Mouse (Mus musculus): ENCODE results near the gene Fcgr4. TPM values are rescaled to one million over a fixed set of nuclear protein-coding genes. Genes with fewer than 3 reads are reported as not detected.
"Not testable (repeated sequence)": the region's sequence is repeated elsewhere in the genome, so short reads cannot be mapped to it uniquely, and the experiment has no call there.

Gene Fcgr4
- polyA plus RNA-seq, 1 experiment from 2014 or later, result 0.81 TPM

GRCm38 (mm10) chr1:170981679-170982078, 37.0 kb upstream of the Fcgr4 start:
- 73% methylated on average over 1 of the region's 1 CpGs for WGBS
- not testable (repeated sequence) for H3K4me2 ChIP-seq (ENCODE audit: low read depth, low read length); H3K4me1 ChIP-seq (ENCODE audit: control insufficient read depth, insufficient read depth, low read length); DNase-seq (ENCODE audit: low spot score); H3K9me3 ChIP-seq (ENCODE audit: control insufficient read depth, low read length); ATAC-seq (ENCODE audit: low read depth); H3K36me3 ChIP-seq (ENCODE audit: control insufficient read depth, insufficient read depth, low read length); H3K4me3 ChIP-seq (ENCODE audit: low read depth, low read length); H3K27ac ChIP-seq (replicated peaks; ENCODE audit: low read depth, low read length); H3K27me3 ChIP-seq (replicated peaks; ENCODE audit: control insufficient read depth, insufficient read depth, low read length); H3K9ac ChIP-seq (ENCODE audit: low read depth, low read length)

- Histone ChIP-seq H3K36me3 (ENCODE audit: control insufficient read depth, insufficient read depth, low read length) (no peaks in the 10 kb centered on the region), H3K4me3 (ENCODE audit: low read depth, low read length) (no peak overlapping the region), H3K27ac (replicated peaks; ENCODE audit: low read depth, low read length) (no peak overlapping the region), H3K9me3 (ENCODE audit: control insufficient read depth, low read length) (no peaks in the 10 kb centered on the region), H3K27me3 (replicated peaks; ENCODE audit: control insufficient read depth, insufficient read depth, low read length) (no peaks in the 10 kb centered on the region), H3K9ac (ENCODE audit: low read depth, low read length) (no peak overlapping the region), H3K4me1 (ENCODE audit: control insufficient read depth, insufficient read depth, low read length) (no peaks in the 10 kb centered on the region), H3K4me2 (ENCODE audit: low read depth, low read length) (no peak overlapping the region)
- WGBS, result 72% methylated on average over 2 of the region's 2 CpGs
- ATAC-seq (ENCODE audit: low read depth), result no peak
- DNase-seq (ENCODE audit: low spot score), result no peak
Observed at GRCm38 (mm10) chr1:170982301-170982700, 36.4 kb upstream of the Fcgr4 start.

- 70% methylated on average over 4 of the region's 4 CpGs for WGBS
- ATAC-seq (ENCODE audit: low read depth) (no peak), DNase-seq (ENCODE audit: low spot score) (no peak)
- H3K27ac ChIP-seq (replicated peaks; ENCODE audit: low read depth, low read length), result no peak overlapping the region
- H3K4me1 ChIP-seq (ENCODE audit: control insufficient read depth, insufficient read depth, low read length), result no peaks in the 10 kb centered on the region
- no peaks in the 10 kb centered on the region for H3K27me3 ChIP-seq (replicated peaks; ENCODE audit: control insufficient read depth, insufficient read depth, low read length)
- no peak overlapping the region for H3K9ac ChIP-seq (ENCODE audit: low read depth, low read length)
- H3K4me3 ChIP-seq (ENCODE audit: low read depth, low read length), result no peak overlapping the region
- no peaks in the 10 kb centered on the region for H3K36me3 ChIP-seq (ENCODE audit: control insufficient read depth, insufficient read depth, low read length)
- H3K4me2 ChIP-seq (ENCODE audit: low read depth, low read length), result no peak overlapping the region
- no peaks in the 10 kb centered on the region for H3K9me3 ChIP-seq (ENCODE audit: control insufficient read depth, low read length)
Observed at GRCm38 (mm10) chr1:170983066-170983465, 35.7 kb upstream of the Fcgr4 start.

- ATAC-seq (ENCODE audit: low read depth) (no peak), DNase-seq (ENCODE audit: low spot score) (no peak)
- WGBS, result 81% methylated on average over 3 of the region's 3 CpGs
- H3K9me3 ChIP-seq (ENCODE audit: control insufficient read depth, low read length), result no peaks in the 10 kb centered on the region
- H3K4me1 ChIP-seq (ENCODE audit: control insufficient read depth, insufficient read depth, low read length), result no peaks in the 10 kb centered on the region
- H3K4me2 ChIP-seq (ENCODE audit: low read depth, low read length), result no peak overlapping the region
- H3K27me3 ChIP-seq (replicated peaks; ENCODE audit: control insufficient read depth, insufficient read depth, low read length), result no peaks in the 10 kb centered on the region
- no peak overlapping the region for H3K4me3 ChIP-seq (ENCODE audit: low read depth, low read length)
- H3K9ac ChIP-seq (ENCODE audit: low read depth, low read length), result no peak overlapping the region
- no peaks in the 10 kb centered on the region for H3K36me3 ChIP-seq (ENCODE audit: control insufficient read depth, insufficient read depth, low read length)
- H3K27ac ChIP-seq (replicated peaks; ENCODE audit: low read depth, low read length), result no peak overlapping the region
Observed at GRCm38 (mm10) chr1:170985092-170985491, 33.6 kb upstream of the Fcgr4 start.

- no peak for DNase-seq (ENCODE audit: low spot score)
- H3K4me3 ChIP-seq (ENCODE audit: low read depth, low read length), result no peak overlapping the region
- H3K4me2 ChIP-seq (ENCODE audit: low read depth, low read length), result no peak overlapping the region
- H3K9me3 ChIP-seq (ENCODE audit: control insufficient read depth, low read length), result no peaks in the 10 kb centered on the region
- H3K36me3 ChIP-seq (ENCODE audit: control insufficient read depth, insufficient read depth, low read length), result no peaks in the 10 kb centered on the region
- WGBS, result 78% methylated on average over 5 of the region's 5 CpGs
- ATAC-seq (ENCODE audit: low read depth), result no peak
- H3K4me1 ChIP-seq (ENCODE audit: control insufficient read depth, insufficient read depth, low read length), result no peaks in the 10 kb centered on the region
- H3K27ac ChIP-seq (replicated peaks; ENCODE audit: low read depth, low read length), result no peak overlapping the region
- H3K27me3 ChIP-seq (replicated peaks; ENCODE audit: control insufficient read depth, insufficient read depth, low read length), result no peaks in the 10 kb centered on the region
- H3K9ac ChIP-seq (ENCODE audit: low read depth, low read length), result no peak overlapping the region
Observed at GRCm38 (mm10) chr1:170985861-170986260, 32.9 kb upstream of the Fcgr4 start.

GRCm38 (mm10) chr1:170989656-170990055, 29.1 kb upstream of the Fcgr4 start:
- 72% methylated on average over 9 of the region's 9 CpGs for WGBS
- DNase-seq (ENCODE audit: low spot score), result no peak
- no peaks in the 10 kb centered on the region for H3K27me3 ChIP-seq (replicated peaks; ENCODE audit: control insufficient read depth, insufficient read depth, low read length)
- no peaks in the 10 kb centered on the region for H3K36me3 ChIP-seq (ENCODE audit: control insufficient read depth, insufficient read depth, low read length)
- no peaks in the 10 kb centered on the region for H3K9me3 ChIP-seq (ENCODE audit: control insufficient read depth, low read length)
- no peak overlapping the region for H3K9ac ChIP-seq (ENCODE audit: low read depth, low read length)
- no peak overlapping the region for H3K4me3 ChIP-seq (ENCODE audit: low read depth, low read length)
- H3K4me1 ChIP-seq (ENCODE audit: control insufficient read depth, insufficient read depth, low read length), result no peaks in the 10 kb centered on the region
- no peak for ATAC-seq (ENCODE audit: low read depth)
- no peak overlapping the region for H3K4me2 ChIP-seq (ENCODE audit: low read depth, low read length)
- no peak overlapping the region for H3K27ac ChIP-seq (replicated peaks; ENCODE audit: low read depth, low read length)

GRCm38 (mm10) chr1:170992550-170992949, 26.2 kb upstream of the Fcgr4 start:
- no peak for ATAC-seq (ENCODE audit: low read depth)
- DNase-seq (ENCODE audit: low spot score), result peak; percentile 29
- H3K4me2 ChIP-seq (ENCODE audit: low read depth, low read length), result no peak overlapping the region
- H3K4me1 ChIP-seq (ENCODE audit: control insufficient read depth, insufficient read depth, low read length), result no peaks in the 10 kb centered on the region
- H3K36me3 ChIP-seq (ENCODE audit: control insufficient read depth, insufficient read depth, low read length), result no peaks in the 10 kb centered on the region
- no peaks in the 10 kb centered on the region for H3K9me3 ChIP-seq (ENCODE audit: control insufficient read depth, low read length)
- no peak overlapping the region for H3K4me3 ChIP-seq (ENCODE audit: low read depth, low read length)
- no peaks in the 10 kb centered on the region for H3K27me3 ChIP-seq (replicated peaks; ENCODE audit: control insufficient read depth, insufficient read depth, low read length)
- no peak overlapping the region for H3K9ac ChIP-seq (ENCODE audit: low read depth, low read length)
- 52% methylated on average over 5 of the region's 5 CpGs for WGBS
- no peak overlapping the region for H3K27ac ChIP-seq (replicated peaks; ENCODE audit: low read depth, low read length)

- no peak overlapping the region for H3K9ac ChIP-seq (ENCODE audit: low read depth, low read length)
- H3K27me3 ChIP-seq (replicated peaks; ENCODE audit: control insufficient read depth, insufficient read depth, low read length), result no peaks in the 10 kb centered on the region
- no peak overlapping the region for H3K4me3 ChIP-seq (ENCODE audit: low read depth, low read length)
- H3K27ac ChIP-seq (replicated peaks; ENCODE audit: low read depth, low read length), result no peak overlapping the region
- 76% methylated on average over 3 of the region's 3 CpGs for WGBS
- H3K4me2 ChIP-seq (ENCODE audit: low read depth, low read length), result no peak overlapping the region
- no peaks in the 10 kb centered on the region for H3K36me3 ChIP-seq (ENCODE audit: control insufficient read depth, insufficient read depth, low read length)
- DNase-seq (ENCODE audit: low spot score) (no peak), ATAC-seq (ENCODE audit: low read depth) (no peak)
- no peaks in the 10 kb centered on the region; the same call in 1 of the 2 replicates for H3K4me1 ChIP-seq (ENCODE audit: control insufficient read depth, insufficient read depth, low read length)
- H3K9me3 ChIP-seq (ENCODE audit: control insufficient read depth, low read length), result no peaks in the 10 kb centered on the region
Observed at GRCm38 (mm10) chr1:170996034-170996433, 22.7 kb upstream of the Fcgr4 start.

GRCm38 (mm10) chr1:170996753-170997152, 22.0 kb upstream of the Fcgr4 start:
- no peak overlapping the region for H3K4me2 ChIP-seq (ENCODE audit: low read depth, low read length)
- no peak overlapping the region for H3K4me3 ChIP-seq (ENCODE audit: low read depth, low read length)
- no peak overlapping the region for H3K9ac ChIP-seq (ENCODE audit: low read depth, low read length)
- ATAC-seq (ENCODE audit: low read depth) (no peak), DNase-seq (ENCODE audit: low spot score) (peak; percentile 63)
- WGBS, result 34% methylated on average over 3 of the region's 3 CpGs
- H3K27ac ChIP-seq (replicated peaks; ENCODE audit: low read depth, low read length), result no peak overlapping the region
- H3K27me3 ChIP-seq (replicated peaks; ENCODE audit: control insufficient read depth, insufficient read depth, low read length), result no peaks in the 10 kb centered on the region
- no peaks in the 10 kb centered on the region for H3K36me3 ChIP-seq (ENCODE audit: control insufficient read depth, insufficient read depth, low read length)
- no peaks in the 10 kb centered on the region; the same call in 1 of the 2 replicates for H3K4me1 ChIP-seq (ENCODE audit: control insufficient read depth, insufficient read depth, low read length)
- H3K9me3 ChIP-seq (ENCODE audit: control insufficient read depth, low read length), result no peaks in the 10 kb centered on the region

Measured in embryonic facial prominence, embryonic 14.5 days (tissue).